Mouse (Mus musculus) forebrain, embryonic 14.5 days (tissue): ENCODE results near the gene Mtr. TPM values are rescaled to one million over a fixed set of nuclear protein-coding genes. Genes with fewer than 3 reads are reported as not detected.

Experiments used
- ATAC-seq: fragments of 200-750 bp; cut with Nextera tagmentation; 2 replicates; pipeline ENCODE4 v1.8.0; 2017; ENCODE audit warnings: mild to moderate bottlenecking, moderate library complexity
- DNase-seq: peaks from one replicate; pipeline ENCODE4 v3.0.0-alpha.2; 2015; ENCODE audit warnings: low spot score
- H3K27ac ChIP-seq: fragments of 300-500 bp; sonication (generic); 2 replicates; pipeline ENCODE4 v1.5.1; 2014; ENCODE audit warnings: low read depth, mild to moderate bottlenecking, control low read depth, low read length, moderate library complexity
- H3K27me3 ChIP-seq: fragments of 300-500 bp; sonication (generic); replicated peaks from 2 replicates; pipeline ENCODE4 v1.6.1; 2014; ENCODE audit warnings: low read length, control low read depth, mixed read lengths; ENCODE audit not compliant: control insufficient read depth, insufficient read depth
- H3K36me3 ChIP-seq: fragments of 300-500 bp; sonication (generic); 2 replicates; pipeline ENCODE4 v1.6.1; 2014; ENCODE audit warnings: low read length, control low read depth; ENCODE audit not compliant: control insufficient read depth, insufficient read depth
- H3K4me1 ChIP-seq: fragments of 300-500 bp; sonication (generic); 2 replicates; pipeline ENCODE4 v1.6.1; 2014; ENCODE audit warnings: antibody characterized with exemption, low read length, control low read depth; ENCODE audit not compliant: control insufficient read depth, insufficient read depth
- H3K4me2 ChIP-seq: fragments of 300-500 bp; sonication (generic); 2 replicates; pipeline ENCODE4 v1.6.1; 2014; ENCODE audit warnings: mild to moderate bottlenecking, control low read depth, low read length
- H3K4me3 ChIP-seq: fragments of 300-500 bp; sonication (generic); 2 replicates; pipeline ENCODE4 v1.5.1; 2014; ENCODE audit warnings: low read depth, low read length, control low read depth
- H3K9ac ChIP-seq: fragments of 300-500 bp; sonication (generic); 2 replicates; pipeline ENCODE4 v1.6.1; 2014; ENCODE audit warnings: mild to moderate bottlenecking, low read length, control low read depth, moderate library complexity
- H3K9me3 ChIP-seq: fragments of 300-500 bp; sonication (generic); replicated peaks from 2 replicates; pipeline ENCODE4 v1.6.1; 2016; ENCODE audit warnings: low read length, control low read depth, mixed read lengths; ENCODE audit not compliant: control insufficient read depth
- WGBS: fragments of 180-500 bp; shearing (Covaris S2); extraction: QIAGEN DNeasy Blood & Tissue Kit; methylation state at CpG from one replicate; pipeline ENCODE4 v1.1.7; 2014; 5-methylcytosine and 5-hydroxymethylcytosine counted together
- polyA plus RNA-seq: library from polyadenylated mRNA; unstranded; fragments of >200 nt; fragmentation: Nextera tagmentation; extraction: Ambion mirVana; gene quantifications from 2 replicates; pipeline ENCODE4 v1.2.1, GENCODE M21; 2014

Gene Mtr
- polyA plus RNA-seq, 1 experiment from 2014 or later: 7.4 TPM

- H3K4me3 ChIP-seq: no peak overlapping the region
- DNase-seq: no peak
- H3K9me3 ChIP-seq: no peaks in the 10 kb centered on the region
- ATAC-seq: no peak
- H3K27ac ChIP-seq: no peak overlapping the region
- H3K9ac ChIP-seq: no peak overlapping the region
- H3K27me3 ChIP-seq: no peaks in the 10 kb centered on the region
- H3K4me2 ChIP-seq: no peak overlapping the region
- H3K36me3 ChIP-seq: no peaks in the 10 kb centered on the region
- no peaks in the 10 kb centered on the region for H3K4me1 ChIP-seq
- 83% methylated on average over 3 of the region's 3 CpGs for WGBS
Measured at GRCm38 (mm10) chr13:12283826-12284225, 25.9 kb upstream of the Mtr start.

DNA sequence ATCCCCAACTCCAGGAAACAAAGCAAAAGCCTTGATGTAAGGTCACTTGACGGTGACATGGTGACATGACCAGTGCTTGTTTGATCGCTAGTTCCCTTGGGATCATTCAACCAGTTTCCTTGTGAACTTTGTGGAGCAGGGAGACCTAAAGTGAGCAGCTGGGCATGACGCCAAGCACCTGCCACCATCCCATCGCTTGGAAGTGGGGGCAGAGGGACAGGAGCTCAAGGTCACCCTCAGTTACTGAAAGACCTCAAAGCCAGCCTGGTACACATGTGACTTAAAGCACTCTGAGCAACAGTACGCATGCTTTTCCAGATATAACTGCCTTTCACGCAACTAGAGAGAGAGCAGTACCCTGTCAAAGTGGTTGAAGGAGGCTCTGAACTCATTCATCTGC is 16.8 kb upstream of the Mtr start:
- Histone ChIP-seq H3K27ac (no peak overlapping the region), H3K36me3 (no peaks in the 10 kb centered on the region), H3K9ac (no peak overlapping the region), H3K27me3 (no peaks in the 10 kb centered on the region), H3K4me2 (no peak overlapping the region), H3K4me1 (no peaks in the 10 kb centered on the region), H3K4me3 (no peak overlapping the region), H3K9me3 (no peaks in the 10 kb centered on the region)
- WGBS: 73% methylated on average over 6 of the region's 6 CpGs
- ATAC-seq (no peak), DNase-seq (no peak)

DNA sequence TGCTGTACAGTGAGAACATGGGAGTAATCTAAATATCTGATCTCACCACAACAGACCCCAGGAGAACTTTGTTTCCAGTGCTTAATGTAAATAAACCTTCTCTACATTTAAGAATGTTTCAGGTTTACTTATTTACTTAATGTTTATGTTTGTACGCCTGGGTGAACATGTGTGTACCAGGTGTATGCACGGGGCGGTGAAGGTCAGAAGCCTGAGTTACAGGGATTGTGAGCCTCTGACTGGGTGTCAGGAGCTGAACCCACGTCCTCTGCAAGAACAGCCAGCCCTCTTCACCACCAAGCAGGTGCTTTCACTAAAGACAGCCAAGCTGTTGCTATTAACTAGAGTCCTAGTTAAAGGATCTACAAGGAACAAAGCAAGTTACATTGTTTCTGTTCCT is 16.3 kb upstream of the Mtr start:
- no peak overlapping the region for H3K4me3 ChIP-seq
- no peaks in the 10 kb centered on the region for H3K27me3 ChIP-seq
- no peak overlapping the region for H3K9ac ChIP-seq
- H3K4me2 ChIP-seq: no peak overlapping the region
- ATAC-seq (no peak), DNase-seq (no peak)
- 88% methylated on average over 4 of the region's 4 CpGs for WGBS
- no peaks in the 10 kb centered on the region for H3K9me3 ChIP-seq
- no peaks in the 10 kb centered on the region for H3K4me1 ChIP-seq
- H3K27ac ChIP-seq: no peak overlapping the region
- H3K36me3 ChIP-seq: no peaks in the 10 kb centered on the region

GRCm38 (mm10) chr13:12272953-12273352 is 15.0 kb upstream of the Mtr start:
- ATAC-seq (no peak), DNase-seq (peak; percentile 46)
- H3K9ac ChIP-seq: no peak overlapping the region
- WGBS: 57% methylated on average over 3 of the region's 3 CpGs
- H3K4me3 ChIP-seq: no peak overlapping the region
- H3K27ac ChIP-seq: no peak overlapping the region
- no peak overlapping the region for H3K4me2 ChIP-seq
- no peaks in the 10 kb centered on the region for H3K36me3 ChIP-seq
- H3K27me3 ChIP-seq: no peaks in the 10 kb centered on the region
- H3K9me3 ChIP-seq: no peaks in the 10 kb centered on the region
- H3K4me1 ChIP-seq: no peaks in the 10 kb centered on the region

- DNase-seq: no peak
- Histone ChIP-seq H3K4me1 (no peaks in the 10 kb centered on the region), H3K27ac (no peak overlapping the region), H3K9ac (no peak overlapping the region), H3K36me3 (no peaks in the 10 kb centered on the region), H3K4me2 (no peak overlapping the region), H3K9me3 (no peaks in the 10 kb centered on the region), H3K4me3 (no peak overlapping the region), H3K27me3 (no peaks in the 10 kb centered on the region)
- 92% methylated on average over 3 of the region's 3 CpGs for WGBS
- no peak for ATAC-seq
Measured at GRCm38 (mm10) chr13:12267971-12268370, 10.1 kb upstream of the Mtr start.

- Histone ChIP-seq H3K27ac (no peak overlapping the region), H3K9me3 (no peaks in the 10 kb centered on the region), H3K27me3 (no peaks in the 10 kb centered on the region), H3K36me3 (no peaks in the 10 kb centered on the region), H3K4me1 (no peaks in the 10 kb centered on the region), H3K9ac (no peak overlapping the region), H3K4me3 (no peak overlapping the region), H3K4me2 (no peak overlapping the region)
- no peak for ATAC-seq
- DNase-seq: no peak
- WGBS: 68% methylated on average over 3 of the region's 3 CpGs
Measured at GRCm38 (mm10) chr13:12267097-12267496, 9.2 kb upstream of the Mtr start.

DNA sequence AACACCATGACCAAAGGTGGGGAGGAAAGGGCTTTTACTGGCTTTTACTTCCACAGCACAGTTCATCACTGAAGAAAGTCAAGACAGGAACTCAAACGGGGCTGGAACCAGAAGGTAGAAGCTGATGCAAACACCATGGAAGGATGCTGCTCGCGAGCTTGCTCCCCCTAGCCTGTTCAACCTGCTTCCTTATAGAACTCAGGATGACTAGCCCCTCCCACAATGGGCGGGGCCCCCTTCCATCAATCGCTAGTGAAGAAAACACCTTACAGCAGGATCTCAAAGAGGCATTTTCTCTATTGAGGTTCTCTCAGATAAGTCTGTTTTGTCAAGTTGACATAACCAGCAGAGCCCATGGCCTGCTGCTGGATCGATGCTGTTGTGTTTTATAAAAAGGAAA is 6.1 kb upstream of the Mtr start:
- no peaks in the 10 kb centered on the region for H3K27me3 ChIP-seq
- no peak overlapping the region for H3K4me2 ChIP-seq
- H3K4me3 ChIP-seq: no peak overlapping the region
- ATAC-seq: no peak
- H3K27ac ChIP-seq: no peak overlapping the region
- 78% methylated on average over 6 of the region's 6 CpGs for WGBS
- H3K9ac ChIP-seq: no peak overlapping the region
- no peak for DNase-seq
- H3K4me1 ChIP-seq: no peaks in the 10 kb centered on the region
- H3K36me3 ChIP-seq: no peaks in the 10 kb centered on the region
- H3K9me3 ChIP-seq: no peaks in the 10 kb centered on the region

DNA sequence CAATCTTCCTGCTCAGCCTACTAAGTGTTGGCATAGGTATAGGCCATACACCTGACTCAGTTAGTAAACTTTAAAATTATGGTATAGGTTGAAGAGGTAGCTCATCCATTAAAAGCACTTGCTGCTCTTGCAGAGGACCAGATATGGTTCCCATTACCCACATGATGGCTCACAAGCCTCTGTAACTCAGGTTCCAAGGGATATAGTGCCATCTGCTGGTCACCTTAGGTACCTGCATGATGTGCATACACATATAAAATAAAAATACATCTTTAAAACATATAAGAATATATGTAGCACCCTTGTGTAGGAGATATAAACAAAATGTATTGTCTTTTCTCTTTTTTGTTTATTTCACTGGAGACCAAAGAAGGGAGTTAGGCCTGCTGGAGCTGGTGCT is 3.6 kb upstream of the Mtr start:
- no peaks in the 10 kb centered on the region for H3K27me3 ChIP-seq
- ATAC-seq (no peak), DNase-seq (no peak)

GRCm38 (mm10) chr13:12256871-12257390 is 982 bp downstream of the Mtr start:
- 0 out of 2 replicates have a peak, but pooled peaks cover 4% of the 10 kb centered on the region for H3K36me3 ChIP-seq
- no peaks in the 10 kb centered on the region for H3K27me3 ChIP-seq
- no peak overlapping the region for H3K27ac ChIP-seq
- peak overlapping the region; percentile 74 for H3K4me2 ChIP-seq
- 5% methylated on average over 10 of the region's 10 CpGs for WGBS
- peak; percentile 10 for DNase-seq
- H3K9ac ChIP-seq: peak overlapping the region; percentile 78
- H3K9me3 ChIP-seq: no peaks in the 10 kb centered on the region
- peak overlapping the region; percentile 71 for H3K4me3 ChIP-seq
- H3K4me1 ChIP-seq: peaks cover 9% of the 10 kb centered on the region
- no peak for ATAC-seq

More for the DNA sequence above, 3.6 kb upstream of the Mtr start:
- H3K4me2 ChIP-seq: no peak overlapping the region
- H3K27ac ChIP-seq: no peak overlapping the region
- H3K4me3 ChIP-seq: no peak overlapping the region
- H3K36me3 ChIP-seq: no peaks in the 10 kb centered on the region
- H3K4me1 ChIP-seq: peaks cover 5% of the 10 kb centered on the region
- H3K9me3 ChIP-seq: no peaks in the 10 kb centered on the region
- no peak overlapping the region for H3K9ac ChIP-seq
